ENCODE assay signal across 8 mouse cellular contexts in the genomic region with DNA sequence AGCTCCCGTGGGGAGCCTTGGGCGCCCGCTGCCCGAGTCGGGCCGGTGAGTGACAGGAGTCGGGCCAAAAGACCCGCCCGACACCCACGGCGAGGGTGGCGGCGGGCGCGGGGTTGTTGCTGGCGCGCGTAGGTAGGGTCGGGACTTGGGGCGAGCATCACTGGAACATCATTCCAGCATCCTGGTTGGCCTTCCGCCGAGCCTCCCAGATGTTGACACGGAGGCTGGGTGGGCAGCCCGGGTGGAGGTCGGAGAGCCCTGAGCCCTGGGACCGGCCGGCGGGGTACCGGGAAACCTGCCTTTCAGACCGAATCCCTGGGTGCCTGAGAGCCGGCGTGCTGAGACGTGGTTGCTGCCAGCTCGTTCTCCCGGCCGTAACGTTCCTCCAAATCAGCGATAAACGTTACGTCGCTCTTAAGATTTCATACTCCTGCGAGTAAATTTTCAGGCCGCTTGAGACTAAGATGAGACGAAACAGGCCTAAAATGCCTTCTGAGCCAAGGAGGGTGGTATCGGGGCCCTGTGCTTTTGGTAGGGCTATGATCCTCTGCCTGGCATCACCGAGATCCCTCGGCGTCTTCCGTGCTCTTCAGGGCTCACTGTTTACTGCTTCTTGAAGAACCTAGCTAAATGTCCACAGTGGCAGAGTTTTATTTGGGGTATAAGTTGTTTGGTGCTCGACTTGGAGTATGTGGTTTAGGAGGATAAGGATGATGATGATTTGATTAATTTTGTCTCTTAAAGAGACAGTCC. TPM values are rescaled to one million over a fixed set of nuclear protein-coding genes. Genes with fewer than 3 reads are reported as not detected.
DNase-seq lines count a peak whose midpoint lies in the region; ATAC-seq lines count a peak whose summit lies in the region.

No protein-coding gene starts in this region.

- peak overlapping the region; percentile 86 for H3K4me3 ChIP-seq in heart, embryonic 16.5 days (ENCODE audit: low read length)
- H3K4me3 ChIP-seq in hindbrain, embryonic 15.5 days, result peak overlapping the region; percentile 86

- no peaks in the 10 kb centered on the region for H3K27me3 ChIP-seq in heart, embryonic 16.5 days (ENCODE audit: control insufficient read depth, insufficient read depth, low read length)
- H3K27me3 ChIP-seq in hindbrain, embryonic 15.5 days, result no peaks in the 10 kb centered on the region

- no peaks in the 10 kb centered on the region for H3K9me3 ChIP-seq in heart, embryonic 16.5 days (replicated peaks; ENCODE audit: control insufficient read depth, low read length)
- H3K9me3 ChIP-seq in hindbrain, embryonic 15.5 days, result no peaks in the 10 kb centered on the region

- WGBS in heart, embryonic 16.5 days, result under 1% methylated on average over 46 of the region's 50 CpGs
- under 1% methylated on average over 43 of the region's 50 CpGs for WGBS in hindbrain, embryonic 15.5 days

- no peaks in the 10 kb centered on the region; the same call in 1 of the 2 replicates for H3K36me3 ChIP-seq in heart, embryonic 16.5 days (ENCODE audit: control insufficient read depth, insufficient read depth)
- H3K36me3 ChIP-seq in hindbrain, embryonic 15.5 days, result no peaks in the 10 kb centered on the region

- no peak for DNase-seq in heart, postnatal 10 days
- peak; percentile 28 for DNase-seq in c-Kit-positive CD71-positive TER-119-negative erythroid progenitor cells, embryonic 14.5 days (ENCODE audit: low read depth)
- DNase-seq in cerebellum, adult 11 months, result no peak
- DNase-seq in thymus, adult 18-20 months, result no peak

- H3K4me1 ChIP-seq in heart, embryonic 16.5 days (ENCODE audit: control insufficient read depth, insufficient read depth, low read length), result peaks cover 20% of the 10 kb centered on the region
- peaks cover 34% of the 10 kb centered on the region for H3K4me1 ChIP-seq in hindbrain, embryonic 15.5 days (replicated peaks)

- peak; percentile 56 for ATAC-seq in heart, embryonic 16.5 days (replicated peaks; ENCODE audit: extremely low read depth, insufficient read depth, low FRiP score)
- ATAC-seq in CD4-positive, CD25-positive, alpha-beta regulatory T cell, adult 4 months, result peak; percentile 29
- peak; percentile 60; the same call in 1 of the 2 replicates for ATAC-seq in hindbrain, embryonic 15.5 days (ENCODE audit: low FRiP score, low read depth)
- ATAC-seq in megakaryocyte, adult 5-6 weeks (ENCODE audit: poor library complexity, severe bottlenecking), result peak; percentile 4

- H3K4me2 ChIP-seq in heart, embryonic 16.5 days (ENCODE audit: low read depth, low read length), result peak overlapping the region; percentile 80
- peak overlapping the region; percentile 76 for H3K4me2 ChIP-seq in hindbrain, embryonic 15.5 days

- H3K9ac ChIP-seq in heart, embryonic 16.5 days (ENCODE audit: low read length), result peak overlapping the region; percentile 98
- peak overlapping the region; percentile 95 for H3K9ac ChIP-seq in hindbrain, embryonic 15.5 days

- H3K27ac ChIP-seq in heart, embryonic 16.5 days (ENCODE audit: low read length), result peak overlapping the region; percentile 96
- peak overlapping the region; percentile 97 for H3K27ac ChIP-seq in hindbrain, embryonic 15.5 days (replicated peaks)

- intact Hi-C loops in heart, postnatal 10 days (cut with DNase I), result no loop called here

RNA-seq across cellular contexts. Expression of a gene that starts 0.7 kb away (rescaled TPM):
- polyA plus RNA-seq in heart, embryonic 16.5 days (2015; fragmentation: Nextera tagmentation; extraction: Ambion mirVana), result 38.8 and 43.9 TPM in 2 replicates
- 10 to 100 TPM; 53.4 to 55.2 TPM for total RNA-seq in heart, postnatal 10 days (2021)
- 100 to 1,000 TPM in 1 of 2 experiments, 10 to 100 TPM in 1; 65.9 to 118 TPM for polyA plus RNA-seq in CD4-positive, CD25-positive, alpha-beta regulatory T cell, adult 4 months (2017; shearing (Covaris generic))
- polyA plus RNA-seq in hindbrain, embryonic 15.5 days (2015; fragmentation: Nextera tagmentation; extraction: Ambion mirVana), result 102 and 112 TPM in 2 replicates
- total RNA-seq in megakaryocyte, adult 5-6 weeks (2015), result 20.1 and 24.6 TPM in 2 replicates
- total RNA-seq in megakaryocyte, adult 5-6 weeks (2017), result 35.2 and 109 TPM in 2 replicates

RNA-seq across cellular contexts. Expression of a gene that starts 6.8 kb away (rescaled TPM):
- polyA plus RNA-seq in heart, embryonic 16.5 days (2015; fragmentation: Nextera tagmentation; extraction: Ambion mirVana), result 0.36 and 0.76 TPM in 2 replicates
- 1 to 10 TPM in 1 of 2 experiments, not detected in 1; 1.3 TPM for total RNA-seq in heart, postnatal 10 days (2021)
- polyA plus RNA-seq in CD4-positive, CD25-positive, alpha-beta regulatory T cell, adult 4 months (2017; shearing (Covaris generic)), result not detected
- 0.80 TPM in 1 of 2 replicates, not detected in the other for polyA plus RNA-seq in hindbrain, embryonic 15.5 days (2015; fragmentation: Nextera tagmentation; extraction: Ambion mirVana)
- not detected in 2 replicates for total RNA-seq in megakaryocyte, adult 5-6 weeks (2015)
- not detected in 2 replicates for total RNA-seq in megakaryocyte, adult 5-6 weeks (2017)

RNA-seq across cellular contexts. Expression of a gene that starts 10.7 kb away (rescaled TPM):
- 4.6 TPM in 2 replicates for polyA plus RNA-seq in heart, embryonic 16.5 days (2015; fragmentation: Nextera tagmentation; extraction: Ambion mirVana)
- 1 to 10 TPM; 2.0 TPM for total RNA-seq in heart, postnatal 10 days (2021)
- 1 to 10 TPM in 1 of 2 experiments, under 1 TPM in 1; 0.39 to 1.8 TPM for polyA plus RNA-seq in CD4-positive, CD25-positive, alpha-beta regulatory T cell, adult 4 months (2017; shearing (Covaris generic))
- polyA plus RNA-seq in hindbrain, embryonic 15.5 days (2015; fragmentation: Nextera tagmentation; extraction: Ambion mirVana), result 2.5 and 3.8 TPM in 2 replicates
- total RNA-seq in megakaryocyte, adult 5-6 weeks (2015), result 0.33 TPM in 1 of 2 replicates, not detected in the other
- 0.51 and 1.7 TPM in 2 replicates for total RNA-seq in megakaryocyte, adult 5-6 weeks (2017)

RNA-seq across cellular contexts. Expression of a gene that starts 17.3 kb away (rescaled TPM):
- 40.9 and 44.0 TPM in 2 replicates for polyA plus RNA-seq in heart, embryonic 16.5 days (2015; fragmentation: Nextera tagmentation; extraction: Ambion mirVana)
- 10 to 100 TPM; 23.3 to 28.0 TPM for total RNA-seq in heart, postnatal 10 days (2021)
- polyA plus RNA-seq in CD4-positive, CD25-positive, alpha-beta regulatory T cell, adult 4 months (2017; shearing (Covaris generic)), result under 1 TPM; 0.63 to 0.87 TPM
- 17.9 and 20.2 TPM in 2 replicates for polyA plus RNA-seq in hindbrain, embryonic 15.5 days (2015; fragmentation: Nextera tagmentation; extraction: Ambion mirVana)
- total RNA-seq in megakaryocyte, adult 5-6 weeks (2015), result 1.8 and 4.7 TPM in 2 replicates
- 2.6 and 3.2 TPM in 2 replicates for total RNA-seq in megakaryocyte, adult 5-6 weeks (2017)

RNA-seq across cellular contexts. Expression of a gene that starts 20.1 kb away (rescaled TPM):
- 2.6 and 3.0 TPM in 2 replicates for polyA plus RNA-seq in heart, embryonic 16.5 days (2015; fragmentation: Nextera tagmentation; extraction: Ambion mirVana)
- total RNA-seq in heart, postnatal 10 days (2021), result under 1 TPM; 0.36 to 0.50 TPM
- not detected for polyA plus RNA-seq in CD4-positive, CD25-positive, alpha-beta regulatory T cell, adult 4 months (2017; shearing (Covaris generic))
- polyA plus RNA-seq in hindbrain, embryonic 15.5 days (2015; fragmentation: Nextera tagmentation; extraction: Ambion mirVana), result 1.1 and 1.5 TPM in 2 replicates
- 0.18 TPM in 1 of 2 replicates, not detected in the other for total RNA-seq in megakaryocyte, adult 5-6 weeks (2015)
- not detected in 2 replicates for total RNA-seq in megakaryocyte, adult 5-6 weeks (2017)

Comparison
In these comparisons a context has a peak if more than half of its experiments do, and no peak if none do; other contexts are left out.
1. ATAC-seq: peak in every context shown above with its lines; median percentile 60 in hindbrain, embryonic 15.5 days; 56 in heart, embryonic 16.5 days; 29 in CD4-positive, CD25-positive, alpha-beta regulatory T cell, adult 4 months; 4 in megakaryocyte, adult 5-6 weeks.